Mouse (Mus musculus): ENCODE data around the gene Gpr68.

- no peak for TF ChIP-seq CTCF (IDR thresholded peaks at IDR 0.05; ENCODE audit: borderline replicate concordance, insufficient read depth, low read length)
- TF ChIP-seq POLR2A (IDR thresholded peaks at IDR 0.05; ENCODE audit: low read depth, low read length) = no peak
Observed at GRCm38 (mm10) chr12:100899111-100899640, 8.8 kb downstream of the Gpr68 start.
